Mouse (Mus musculus): Measurements from ENCODE around the gene Scin. TPM values are rescaled to one million over a fixed set of nuclear protein-coding genes. Genes with fewer than 3 reads are reported as not detected.

Scin gene
- total RNA-seq, 2 experiments from 2014 or later = 0.18 TPM; not detected in 1

DNA sequence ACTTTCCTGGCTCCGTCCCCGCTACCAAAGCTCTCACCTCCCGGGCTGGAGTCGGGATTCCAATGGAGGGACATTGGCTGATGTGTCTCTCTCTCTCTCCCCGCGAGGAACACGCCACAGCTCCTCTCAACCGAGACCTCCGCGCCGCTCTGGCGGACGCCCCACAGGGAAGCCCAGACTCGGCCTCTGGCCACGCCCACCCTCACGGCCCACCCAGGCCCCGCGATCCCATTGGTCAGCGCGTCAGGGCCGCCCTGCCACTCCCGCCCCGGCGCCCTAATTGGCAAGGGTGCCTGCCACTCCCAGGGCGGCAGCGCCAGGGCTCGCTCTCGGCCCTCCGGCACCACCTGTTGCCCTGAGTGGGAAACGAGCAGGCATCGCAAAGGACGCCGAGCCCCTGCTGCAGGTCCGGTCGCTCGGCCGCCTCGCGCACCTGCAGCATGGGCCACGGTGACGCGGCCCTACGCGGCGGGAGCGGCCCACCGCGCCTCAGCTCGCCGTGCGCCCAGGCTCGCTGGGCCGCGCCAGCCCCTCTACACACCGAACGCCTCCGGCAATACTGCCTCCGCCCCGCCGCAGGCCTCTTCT, 96.7 kb downstream of the Scin start:
- intact Hi-C loops (cut with DNase I) = loop anchor here (2.0 kb wide), 2 partner anchors 63 to 301 kb away; no protein-coding TSS in a partner anchor

DNA sequence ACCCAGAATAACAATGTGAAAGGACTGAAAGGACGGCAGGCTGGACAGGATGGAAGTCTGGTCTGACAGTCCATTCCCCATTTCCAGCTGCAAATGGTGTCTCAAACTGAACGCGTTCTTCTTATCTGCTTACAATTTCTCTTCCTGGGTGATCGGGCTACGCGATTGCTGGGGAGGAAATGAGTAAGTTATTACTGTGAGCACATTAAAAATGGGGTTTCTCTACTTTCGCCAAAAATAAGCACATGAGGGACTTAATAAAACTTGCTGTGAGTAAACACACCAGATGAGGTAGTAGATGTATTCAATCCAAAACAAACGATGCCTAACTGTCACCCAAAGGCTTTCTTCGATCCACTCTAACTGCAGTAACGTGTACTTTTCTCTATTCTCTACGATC, 97.4 kb downstream of the Scin start:
- intact Hi-C loops (cut with DNase I) = loop anchor here (2.0 kb wide), 2 partner anchors 62 to 300 kb away; no protein-coding TSS in a partner anchor
- DNase-seq (ENCODE audit: low spot score in 2 of 2) = peak in 1 of 2 experiments; percentile 30

More for the DNA sequence above, 96.7 kb downstream of the Scin start:
- peak; percentile 99 for DNase-seq (ENCODE audit: low spot score in 2 of 2)

DNA sequence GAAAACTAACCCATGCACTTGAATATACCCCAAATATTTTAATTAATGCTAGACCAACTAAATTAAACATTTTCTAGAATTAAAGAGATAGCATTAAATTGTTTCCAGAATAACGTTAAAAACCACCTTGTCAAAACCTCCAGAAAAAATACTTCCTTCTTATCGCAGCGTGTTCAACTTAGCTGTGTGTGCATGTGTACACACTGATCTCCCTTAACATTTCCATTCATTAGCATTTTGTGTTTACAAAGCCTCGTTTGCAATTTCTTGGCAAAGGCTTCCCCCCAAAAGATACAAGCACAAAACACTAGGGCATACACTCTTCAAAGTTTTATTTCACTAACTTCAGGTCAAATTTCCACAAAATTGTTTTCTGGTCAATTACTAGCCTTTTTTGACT, 98.5 kb downstream of the Scin start:
- no peak for DNase-seq (ENCODE audit: low spot score in 2 of 2)
- intact Hi-C loops (cut with DNase I) = no loop called here

DNA sequence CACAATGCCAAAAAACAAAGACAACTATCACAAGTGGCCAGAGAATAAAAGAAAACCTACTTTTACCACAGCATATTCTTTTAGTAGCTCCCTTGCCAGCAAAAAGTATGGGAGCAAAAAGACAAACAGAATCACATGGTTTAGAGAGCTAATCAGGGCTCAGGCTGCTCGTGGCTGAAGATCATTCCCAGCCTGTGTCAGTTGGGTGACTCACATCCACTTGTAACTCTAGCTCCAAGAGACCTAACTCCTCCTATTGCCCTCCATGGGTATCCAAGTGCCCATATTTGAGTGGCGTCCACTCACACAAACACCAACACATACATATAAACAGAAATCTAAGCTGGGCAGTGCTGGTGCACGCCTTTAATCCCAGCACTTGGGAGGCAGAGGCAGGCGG, 104.8 kb downstream of the Scin start:
- intact Hi-C loops (cut with DNase I) = no loop called here
- no peak for DNase-seq (ENCODE audit: low spot score in 2 of 2)

DNA sequence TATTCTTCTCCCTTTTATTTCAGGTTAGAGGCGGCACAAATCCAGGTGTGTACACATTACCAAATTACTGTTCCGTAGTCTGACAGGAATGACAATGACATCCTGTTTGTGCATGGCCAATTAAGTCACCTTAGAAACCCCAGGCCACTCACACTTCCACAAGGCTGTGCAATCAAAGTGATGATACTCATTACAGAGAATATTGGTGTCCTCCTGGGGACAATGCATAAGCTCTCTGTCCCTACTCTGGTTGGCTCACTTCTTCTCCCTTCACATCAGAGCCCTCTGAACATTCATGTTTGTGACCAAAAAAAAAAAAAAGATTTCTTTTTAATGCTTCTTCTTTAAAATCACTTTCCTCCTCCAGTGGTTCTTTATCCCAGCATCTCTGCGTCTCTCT, 106.2 kb downstream of the Scin start:
- DNase-seq (ENCODE audit: low spot score in 2 of 2) = no peak
- intact Hi-C loops (cut with DNase I) = no loop called here

DNA sequence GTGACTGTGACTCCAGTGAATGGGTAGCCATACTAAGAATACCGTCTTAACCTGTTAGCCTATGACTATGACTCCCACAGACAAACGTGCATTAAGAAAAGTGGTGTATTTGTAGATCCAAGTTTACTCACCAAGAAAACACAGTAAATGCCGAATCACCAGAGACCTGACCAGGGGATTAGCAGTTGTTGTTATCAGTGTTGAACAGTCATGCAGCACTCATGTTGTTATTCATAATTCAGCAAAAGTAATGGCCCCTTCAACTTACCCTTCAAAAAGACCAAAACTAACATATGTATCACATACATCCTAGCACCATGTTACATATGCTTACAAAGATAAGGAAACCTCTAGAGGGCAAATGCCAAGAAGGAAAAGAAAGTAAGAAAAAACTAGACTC, 106.6 kb downstream of the Scin start:
- no peak for DNase-seq (ENCODE audit: low spot score in 2 of 2)
- intact Hi-C loops (cut with DNase I) = no loop called here

DNA sequence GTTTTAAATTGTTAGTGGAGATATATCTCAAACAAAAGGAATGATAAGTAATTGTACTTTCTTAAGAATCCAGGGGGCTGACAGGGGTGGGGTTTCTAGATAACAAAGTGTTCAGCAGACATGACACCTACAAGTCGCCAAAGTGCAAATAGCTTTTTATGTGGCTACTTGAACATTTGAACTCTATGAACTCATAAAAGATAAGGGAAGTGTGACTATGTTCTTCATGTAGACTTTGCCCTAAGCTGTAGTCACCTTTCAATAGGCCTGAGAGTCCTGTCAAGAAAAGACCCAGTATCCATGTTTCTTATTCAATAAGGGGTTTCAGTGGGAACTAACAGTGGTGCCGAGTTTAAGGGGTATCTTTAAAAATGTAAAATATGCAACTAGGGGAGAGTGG, 110.1 kb downstream of the Scin start:
- intact Hi-C loops (cut with DNase I) = no loop called here
- DNase-seq (ENCODE audit: low spot score in 2 of 2) = no peak

DNA sequence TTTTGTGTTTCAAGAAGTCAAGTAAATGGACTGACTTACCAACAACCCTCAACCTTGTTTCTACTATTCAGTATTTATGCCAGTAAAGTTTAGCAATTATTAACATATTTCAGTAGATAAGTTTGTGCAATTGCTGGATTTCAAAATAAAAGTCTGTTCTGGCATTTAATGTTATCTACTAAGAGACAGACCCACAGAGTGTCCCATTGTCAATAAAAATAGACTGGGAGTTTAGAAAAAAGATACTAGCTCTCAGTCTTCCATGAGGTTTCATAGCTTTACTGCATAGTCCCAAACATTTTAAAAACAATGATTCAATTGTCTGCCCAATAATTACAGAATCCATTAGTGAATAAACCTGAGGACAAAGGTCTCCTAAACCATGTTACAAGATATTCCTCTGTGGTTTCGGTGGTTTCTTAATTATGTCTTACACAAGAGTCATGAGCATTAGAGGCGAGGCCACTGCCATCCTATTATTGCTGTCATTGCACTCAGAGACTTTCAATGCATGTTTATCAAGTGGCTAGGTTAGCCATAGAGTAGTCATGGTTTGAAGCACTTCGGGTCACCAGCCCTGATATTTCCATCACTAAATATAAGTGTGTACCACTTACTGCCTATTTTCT, 110.9 kb downstream of the Scin start:
- DNase-seq (ENCODE audit: low spot score in 2 of 2) = no peak
- intact Hi-C loops (cut with DNase I) = no loop called here

DNA sequence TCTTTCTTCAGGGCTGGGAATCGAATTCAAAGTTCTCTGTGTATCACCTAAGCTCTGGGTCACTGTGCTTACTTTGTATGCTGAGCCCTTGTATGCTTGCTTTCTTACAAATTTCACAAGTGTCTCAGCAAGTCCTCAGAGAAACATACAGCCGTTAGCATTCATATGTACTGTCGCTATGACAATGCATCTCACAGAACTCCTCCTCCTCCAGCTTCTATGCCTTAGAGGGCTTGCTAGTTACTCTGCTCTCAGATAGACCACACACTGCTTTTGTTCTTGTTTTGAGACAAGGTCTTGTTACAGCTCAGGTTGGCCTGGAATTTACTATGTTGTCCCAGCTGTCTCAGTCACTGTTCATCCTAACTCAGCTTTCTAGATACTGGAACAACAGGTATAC, 111.7 kb downstream of the Scin start:
- DNase-seq (ENCODE audit: low spot score in 2 of 2) = no peak
- intact Hi-C loops (cut with DNase I) = no loop called here

DNA sequence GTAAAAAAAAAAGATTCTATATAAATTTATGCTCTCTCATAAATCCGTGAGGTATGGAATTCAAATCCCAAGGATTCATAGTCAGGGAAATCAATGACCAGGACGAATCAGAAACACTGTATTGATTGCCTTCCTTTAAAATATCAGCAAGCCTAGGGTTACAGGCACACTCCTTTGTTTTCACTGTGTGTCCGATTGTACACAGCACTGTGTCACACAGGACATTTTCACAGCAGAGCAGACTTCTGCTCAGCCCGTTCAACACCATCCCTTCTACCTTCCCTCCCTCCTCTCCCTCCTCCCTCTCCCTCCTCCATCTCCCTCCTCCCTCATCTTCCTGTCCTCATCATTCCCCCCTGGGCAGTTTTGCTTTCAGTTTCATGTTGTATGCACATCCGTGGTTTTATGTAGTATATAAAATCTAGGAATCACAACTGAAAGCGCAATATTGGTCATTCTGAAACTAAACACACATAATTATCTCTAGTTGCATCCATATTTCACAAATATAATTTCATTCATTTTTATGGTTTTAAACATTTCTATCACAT, 116.0 kb downstream of the Scin start:
- DNase-seq (ENCODE audit: low spot score in 2 of 2) = no peak
- intact Hi-C loops (cut with DNase I) = loop anchor here (5.0 kb wide), 1 partner anchor 96 kb away; no protein-coding TSS in a partner anchor

DNA sequence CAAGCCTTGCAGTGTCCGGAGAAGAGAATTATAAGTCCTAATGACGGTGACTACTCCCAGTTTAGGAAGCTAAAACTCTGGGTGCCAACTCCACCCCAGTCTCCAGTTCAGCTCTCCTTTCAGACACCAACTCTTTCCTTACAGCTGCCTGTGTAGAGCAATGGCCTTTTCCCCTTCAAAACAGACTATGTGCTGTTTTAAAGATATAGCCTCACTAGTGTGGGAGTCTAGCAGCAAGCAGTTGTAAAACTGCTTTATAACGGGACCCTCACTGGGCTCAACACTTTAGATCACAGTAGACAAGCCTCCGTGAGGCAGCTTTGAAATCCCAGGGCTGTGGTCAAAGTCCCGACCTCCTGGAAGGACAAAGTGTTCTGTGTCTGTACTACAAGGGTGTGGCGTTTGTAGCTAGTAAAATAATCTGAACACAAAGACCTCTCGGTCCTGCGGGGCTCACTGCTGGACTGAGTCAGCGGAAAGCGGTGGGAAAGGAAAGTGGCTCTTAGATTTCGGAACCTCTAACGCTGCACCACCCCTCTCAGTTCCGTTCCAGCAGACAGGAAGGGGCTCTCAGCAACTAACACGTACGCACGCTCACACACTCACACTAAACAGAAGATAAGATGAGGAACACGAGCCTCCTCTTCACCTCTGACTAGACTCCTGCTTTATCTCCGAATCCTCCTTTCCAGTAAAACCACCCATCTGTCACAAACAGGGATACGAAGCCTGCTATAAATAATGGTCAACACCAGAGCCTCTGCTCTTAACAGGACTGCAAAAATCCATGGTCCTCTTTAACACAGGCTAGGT, 117.2 kb downstream of the Scin start:
- intact Hi-C loops (cut with DNase I) = loop anchor here (5.0 kb wide), 1 partner anchor 95 kb away; no protein-coding TSS in a partner anchor
- DNase-seq (ENCODE audit: low spot score in 2 of 2) = peak in 1 of 2 experiments; percentile 18

DNA sequence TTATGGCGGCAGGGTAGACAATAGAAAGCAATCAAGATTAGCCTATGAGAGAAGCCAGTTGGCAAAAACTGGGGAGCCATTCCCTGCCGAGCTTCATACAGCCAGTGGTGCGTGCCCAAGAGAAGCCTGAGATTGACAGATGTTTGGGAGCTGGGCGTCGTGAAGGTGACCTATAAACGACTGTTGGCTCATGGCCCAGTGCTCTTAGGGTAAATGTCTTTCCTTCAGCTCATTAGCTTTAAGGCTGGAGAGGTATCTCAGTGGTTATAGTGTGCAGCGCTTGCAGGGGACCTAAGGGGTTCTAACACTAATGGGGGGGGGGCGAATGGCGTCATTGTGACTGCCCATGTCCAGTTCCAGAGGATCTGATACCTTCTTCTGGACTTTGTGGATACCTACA, 118.0 kb downstream of the Scin start:
- intact Hi-C loops (cut with DNase I) = loop anchor here (5.0 kb wide), 1 partner anchor 94 kb away; no protein-coding TSS in a partner anchor
- no peak for DNase-seq (ENCODE audit: low spot score in 2 of 2)

DNA sequence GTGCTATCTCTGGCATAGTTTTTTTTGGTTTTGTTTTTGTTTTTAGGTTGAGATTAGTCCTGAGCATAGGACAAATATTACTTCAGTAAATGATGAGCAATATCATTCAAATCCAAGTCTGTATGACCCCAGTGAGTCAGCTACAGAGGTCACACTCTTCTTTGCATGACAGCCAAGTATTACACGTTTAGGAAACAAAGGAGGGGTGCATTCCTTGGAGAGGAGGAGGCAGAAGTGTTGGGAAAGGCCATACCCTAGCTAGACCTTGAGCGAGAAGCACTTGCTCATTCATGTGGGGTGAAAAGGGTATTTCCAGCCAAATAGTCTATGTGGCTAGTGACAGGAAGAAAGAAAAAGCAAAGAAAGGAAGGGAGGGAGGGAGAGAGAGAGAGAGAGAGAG, 124.2 kb downstream of the Scin start:
- DNase-seq (ENCODE audit: low spot score in 2 of 2) = no peak
- intact Hi-C loops (cut with DNase I) = no loop called here

Other genes with a start within 250 kb of the Scin start
- 10 to 100 TPM; 48.1 to 48.2 TPM for gene Arl4a, start 96.2 kb downstream of the Scin start, total RNA-seq (2021)
- 1 to 10 TPM in 1 of 2 experiments, under 1 TPM in 1; 0.69 to 1.3 TPM for gene Lsmem1, start 65.3 kb upstream of the Scin start, total RNA-seq (2021)
- gene Ifrd1, start 114.3 kb upstream of the Scin start, total RNA-seq (2021) = 100 to 1,000 TPM; 110 TPM